Mouse (Mus musculus): Measurements from ENCODE around the gene Rnf11.

GRCm38 (mm10) chr4:109488812-109489211, 4.3 kb upstream of the Rnf11 start:
- TF ChIP-seq UBTF (IDR thresholded peaks at IDR 0.05; ENCODE audit: low read depth, low read length) (no peak), POLR2A (IDR thresholded peaks at IDR 0.05; ENCODE audit: low read depth, low read length) (no peak), CTCF (conservative IDR thresholded peaks at IDR 0.05 in 1 of 2, IDR thresholded peaks at IDR 0.05 in 1 of 2; ENCODE audit: low read depth in 2 of 2, low read length in 2 of 2) (no peak), EP300 (IDR thresholded peaks at IDR 0.05; ENCODE audit: low read length) (no peak), TBP (conservative IDR thresholded peaks at IDR 0.05; ENCODE audit: low read depth, low read length) (no peak), MYC (IDR thresholded peaks at IDR 0.05; ENCODE audit: low read depth, low read length) (no peak), POLR2AphosphoS2 (IDR thresholded peaks at IDR 0.05; ENCODE audit: low read depth, low read length) (no peak)

All from CH12.LX (cell line).